Mouse (Mus musculus) stomach, adult 2 months (tissue): ENCODE results near the gene Dnajc4. TPM values are rescaled to one million over a fixed set of nuclear protein-coding genes. Genes with fewer than 3 reads are reported as not detected.

ENCODE experiments used
- polyA plus RNA-seq: library from polyadenylated mRNA; depleted of rRNA; stranded (reverse); fragments of >200 nt; gene quantifications from 2 replicates; pipeline ENCODE4 v1.2.3, GENCODE M21; 2012; rRNA removed

The Dnajc4 gene
- 24.5 and 30.1 TPM in 2 replicates for polyA plus RNA-seq

GRCm38 (mm10) chr19:6992011-6992858 is at the start of gene Dnajc4:
Gene Dnajc4 (minus strand): TSS chr19:6992572.

DNA sequence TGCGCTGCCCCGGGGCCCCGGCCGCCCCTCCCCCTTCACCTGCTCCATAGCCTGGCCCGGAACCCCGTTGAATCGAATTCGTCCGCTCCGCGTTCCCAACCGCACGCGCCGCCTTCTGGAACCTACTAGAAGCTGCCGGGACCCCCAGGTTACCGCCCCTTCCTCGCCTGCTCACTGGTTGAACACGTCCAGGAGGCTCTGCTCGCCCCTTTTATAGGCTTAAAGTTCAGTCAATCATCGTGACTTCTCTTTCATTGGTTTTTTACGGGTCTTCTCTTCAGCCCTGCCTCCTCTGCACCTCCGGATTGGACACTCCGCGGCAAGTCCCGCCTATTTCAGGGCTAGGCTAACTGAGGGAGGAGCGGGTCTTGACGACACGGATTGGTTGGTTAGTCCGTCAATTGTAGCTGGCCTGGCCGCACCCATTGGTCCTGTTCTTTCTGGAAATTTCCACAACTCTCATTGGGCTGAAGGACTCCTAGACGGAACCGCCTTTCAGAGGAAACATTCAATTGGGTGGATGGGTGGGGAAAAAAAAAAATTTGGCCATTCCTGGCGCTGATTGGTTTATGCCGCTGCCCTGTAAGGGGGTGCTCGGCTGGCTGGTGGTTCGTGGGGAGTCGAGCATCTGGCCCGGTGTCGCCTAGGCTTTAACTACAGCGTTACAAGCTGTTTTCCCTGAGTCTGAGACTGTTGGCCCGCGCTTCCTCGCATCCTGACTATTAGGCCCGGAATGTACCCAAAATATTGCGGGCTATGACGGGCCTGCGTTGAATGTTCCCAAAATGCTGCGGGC is 47.7 kb upstream of the Dnajc4 start, which contains the start of gene Stip1:
Gene Stip1, minus strand, starts transcription at position 127 of the 796 bp plus-strand sequence.

GRCm38 (mm10) chr19:7019191-7019590 is 26.8 kb upstream of the Dnajc4 start, which contains the start of gene Fermt3:
Gene Fermt3 (minus strand): TSS chr19:7019469.

GRCm38 (mm10) chr19:6996006-6996405 is 3.6 kb upstream of the Dnajc4 start, which contains the start of the genes Nudt22 and Trpt1:
Gene Nudt22 (minus strand): TSS chr19:6996117.
Gene Trpt1 (plus strand): TSS chr19:6996131.

GRCm38 (mm10) chr19:6987061-6987903 is 5.1 kb downstream of the Dnajc4 start, which contains the start of gene Vegfb:
Gene Vegfb (minus strand): TSS chr19:6987651.

GRCm38 (mm10) chr19:6980381-6981093 is 11.8 kb downstream of the Dnajc4 start, which contains the start of gene Fkbp2:
Gene Fkbp2 (minus strand): TSS chr19:6980501.

GRCm38 (mm10) chr19:6975537-6976521 is 16.5 kb downstream of the Dnajc4 start, which contains the start of gene Plcb3:
Gene Plcb3 (minus strand): TSS chr19:6976470.

DNA sequence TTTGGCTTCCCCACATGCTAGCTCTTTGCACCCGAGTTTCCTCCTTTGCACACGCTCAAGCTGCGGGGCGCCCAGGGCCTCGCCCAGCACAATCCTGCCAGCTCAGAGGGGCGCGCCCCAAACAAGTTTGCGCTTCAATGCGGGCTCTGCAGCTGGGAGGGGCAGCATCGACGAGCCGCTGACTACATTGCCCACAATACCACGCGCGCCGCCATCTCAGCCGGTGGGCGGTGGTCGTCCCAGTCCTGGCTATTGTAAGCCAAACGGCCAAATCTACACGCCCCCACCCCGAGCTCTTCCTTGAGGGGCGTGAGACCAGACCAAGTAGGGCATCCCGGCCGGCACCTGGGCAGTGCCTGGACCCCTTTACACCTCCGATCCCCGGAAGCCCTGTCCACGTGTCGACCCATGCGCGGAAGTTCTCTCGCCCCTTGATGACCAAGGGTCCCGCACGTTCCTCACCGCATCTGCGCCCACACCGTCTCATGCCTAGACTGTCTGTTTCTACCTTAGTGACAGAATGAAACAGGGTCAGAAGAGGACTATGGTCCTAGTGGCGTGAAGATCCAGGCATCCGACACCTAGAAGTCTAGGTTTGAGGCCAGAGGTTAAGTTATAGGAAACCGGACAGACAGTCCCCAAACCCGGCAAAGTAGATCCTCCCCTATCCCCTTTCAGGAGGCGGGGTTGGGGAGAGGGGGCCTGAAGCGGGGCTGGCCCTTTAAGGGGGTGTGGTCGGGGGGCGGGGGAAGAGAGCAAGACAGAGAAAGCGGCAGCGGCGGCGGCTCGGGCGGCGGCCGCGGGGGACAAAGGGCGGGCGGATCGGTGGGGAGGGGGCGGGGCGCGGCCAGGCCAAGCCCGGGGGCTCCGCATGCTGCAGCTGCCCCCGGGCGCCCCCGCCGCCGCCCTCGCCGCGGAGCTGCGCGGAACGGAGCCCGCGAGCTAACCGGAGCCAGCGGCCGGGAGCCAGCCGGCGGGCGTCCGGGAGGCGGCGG is 17.9 kb downstream of the Dnajc4 start, which contains the start of gene Ppp1r14b:
Gene Ppp1r14b, plus strand, starts transcription at position 758 of the 995 bp plus-strand sequence.

GRCm38 (mm10) chr19:6942249-6942691 is 50.1 kb downstream of the Dnajc4 start, which contains the start of gene Gpr137:
Gene Gpr137 (minus strand): TSS chr19:6942480.

DNA sequence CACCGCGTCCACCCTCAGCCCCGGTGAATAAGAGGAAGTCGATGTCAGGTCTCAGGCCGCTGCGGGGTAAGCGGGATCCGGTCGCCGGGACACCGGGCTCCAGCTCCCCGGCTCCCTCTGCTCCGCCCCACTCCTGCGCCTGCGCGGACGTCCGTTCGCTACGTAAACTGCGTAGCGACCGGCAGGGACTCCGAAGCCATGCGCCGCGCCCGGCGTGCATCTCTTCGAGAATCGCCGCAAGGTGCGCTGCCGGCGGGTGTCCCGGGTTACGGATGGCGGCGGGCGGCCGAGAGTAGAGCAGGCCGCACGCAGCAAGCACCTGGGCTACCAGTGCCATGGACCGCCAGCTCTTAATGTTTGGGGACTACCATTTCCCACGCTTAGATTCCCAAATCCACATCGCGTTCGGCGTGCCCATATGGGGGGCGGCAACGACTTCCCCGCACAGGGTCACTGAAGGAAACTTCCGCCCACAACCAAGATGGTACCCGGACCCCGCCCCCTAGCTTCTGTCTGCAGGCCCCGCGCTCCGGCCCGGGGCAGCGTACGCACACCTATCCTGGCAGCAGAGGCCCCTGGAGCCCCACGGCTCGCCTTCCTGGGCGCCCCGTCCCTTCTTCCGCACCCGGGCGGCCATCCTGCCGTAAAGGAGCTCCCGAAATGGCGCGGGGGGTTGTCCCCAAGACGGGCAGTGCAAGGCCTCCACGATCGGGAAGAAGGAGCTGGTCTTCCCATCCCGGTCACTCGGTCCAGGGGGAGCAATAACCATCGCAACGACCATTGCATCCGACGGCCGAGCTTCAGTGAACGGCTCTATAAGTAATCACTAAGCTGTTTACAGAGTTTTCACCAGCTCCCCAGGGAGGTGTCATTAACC is 50.8 kb downstream of the Dnajc4 start, which contains the start of gene Bad:
Gene Bad, plus strand, starts transcription at position 490 of the 877 bp plus-strand sequence.

Other genes with a start within 250 kb of the Dnajc4 start
- 27.6 and 35.1 TPM in 2 replicates for gene Rps6ka4, start 151.9 kb downstream of the Dnajc4 start, polyA plus RNA-seq
- gene Ccdc88b, start 134.4 kb downstream of the Dnajc4 start, polyA plus RNA-seq, result 1.9 and 5.4 TPM in 2 replicates
- 48.8 and 58.9 TPM in 2 replicates for gene Trmt112, start 82.9 kb downstream of the Dnajc4 start, polyA plus RNA-seq
- 75.1 and 83.7 TPM in 2 replicates for gene Prdx5, start 82.5 kb downstream of the Dnajc4 start, polyA plus RNA-seq
- 80.2 and 108 TPM in 2 replicates for gene Esrra, start 70.8 kb downstream of the Dnajc4 start, polyA plus RNA-seq
- 1.0 and 2.0 TPM in 2 replicates for gene Catsperz, start 67.2 kb downstream of the Dnajc4 start, polyA plus RNA-seq
- 0.16 and 0.26 TPM in 2 replicates for gene Kcnk4, start 58.1 kb downstream of the Dnajc4 start, polyA plus RNA-seq
- gene Bad, start 50.7 kb downstream of the Dnajc4 start, polyA plus RNA-seq, result 35.8 and 50.6 TPM in 2 replicates
- 80.5 and 90.5 TPM in 2 replicates for gene Gpr137, start 50.1 kb downstream of the Dnajc4 start, polyA plus RNA-seq
- gene Ppp1r14b, start 17.6 kb downstream of the Dnajc4 start, polyA plus RNA-seq, result 89.2 and 116 TPM in 2 replicates
- 63.9 and 66.6 TPM in 2 replicates for gene Plcb3, start 16.1 kb downstream of the Dnajc4 start, polyA plus RNA-seq
- 13.1 and 16.3 TPM in 2 replicates for gene Fkbp2, start 12.1 kb downstream of the Dnajc4 start, polyA plus RNA-seq
- 62.1 and 102 TPM in 2 replicates for gene Vegfb, start 4.9 kb downstream of the Dnajc4 start, polyA plus RNA-seq
- gene Nudt22, start 3.5 kb upstream of the Dnajc4 start, polyA plus RNA-seq, result 48.4 and 63.7 TPM in 2 replicates
- 8.2 and 10.0 TPM in 2 replicates for gene Trpt1, start 3.6 kb upstream of the Dnajc4 start, polyA plus RNA-seq
- gene Fermt3, start 26.9 kb upstream of the Dnajc4 start, polyA plus RNA-seq, result 16.6 and 20.2 TPM in 2 replicates
- 11.6 and 11.9 TPM in 2 replicates for gene Stip1, start 47.4 kb upstream of the Dnajc4 start, polyA plus RNA-seq
- 41.9 and 71.8 TPM in 2 replicates for gene Macrod1, start 64.2 kb upstream of the Dnajc4 start, polyA plus RNA-seq
- gene Flrt1, start 113.2 kb upstream of the Dnajc4 start, polyA plus RNA-seq, result 0.12 and 0.35 TPM in 2 replicates
- gene Otub1, start 213.7 kb upstream of the Dnajc4 start, polyA plus RNA-seq, result 62.1 and 76.4 TPM in 2 replicates
- 2,106 and 3,736 TPM in 2 replicates for gene Cox8a, start 225.0 kb upstream of the Dnajc4 start, polyA plus RNA-seq
- gene Naa40, start 248.6 kb upstream of the Dnajc4 start, polyA plus RNA-seq, result 9.4 and 9.6 TPM in 2 replicates